Mouse (Mus musculus) adrenal gland (tissue): ENCODE measurements around the gene Agtpbp1.
"Not testable (repeated sequence)": the region's sequence is repeated elsewhere in the genome, so short reads cannot be mapped to it uniquely, and the experiment has no call there.

Source experiments
- intact Hi-C: fragments of 180-260 bp; cut with DNase I; formaldehyde crosslinking; loops from one replicate; pipeline ENCODE4 v1.15.1; 2025
- long read RNA-seq, 2 experiments: library from polyadenylated mRNA; unstranded; transcript quantifications; one replicate each; pipeline ENCODE4 v2.0.0; 2020; ENCODE audit warnings: borderline replicate concordance in 1 of 2; ENCODE audit not compliant: insufficient replicate concordance in 1 of 2

Gene Agtpbp1
- long read RNA-seq, experiment 1, full-length matches to known transcripts = 1 of 4 reads
- long read RNA-seq, experiment 1, partial matches to known transcripts = 2 of 4 reads
- long read RNA-seq, experiment 1, other reads (novel, unspliced or antisense) = 1 of 4 reads
- long read RNA-seq, experiment 2, partial matches to known transcripts = 1 of 3 reads
- long read RNA-seq, experiment 2, other reads (novel, unspliced or antisense) = 1 of 3 reads

DNA sequence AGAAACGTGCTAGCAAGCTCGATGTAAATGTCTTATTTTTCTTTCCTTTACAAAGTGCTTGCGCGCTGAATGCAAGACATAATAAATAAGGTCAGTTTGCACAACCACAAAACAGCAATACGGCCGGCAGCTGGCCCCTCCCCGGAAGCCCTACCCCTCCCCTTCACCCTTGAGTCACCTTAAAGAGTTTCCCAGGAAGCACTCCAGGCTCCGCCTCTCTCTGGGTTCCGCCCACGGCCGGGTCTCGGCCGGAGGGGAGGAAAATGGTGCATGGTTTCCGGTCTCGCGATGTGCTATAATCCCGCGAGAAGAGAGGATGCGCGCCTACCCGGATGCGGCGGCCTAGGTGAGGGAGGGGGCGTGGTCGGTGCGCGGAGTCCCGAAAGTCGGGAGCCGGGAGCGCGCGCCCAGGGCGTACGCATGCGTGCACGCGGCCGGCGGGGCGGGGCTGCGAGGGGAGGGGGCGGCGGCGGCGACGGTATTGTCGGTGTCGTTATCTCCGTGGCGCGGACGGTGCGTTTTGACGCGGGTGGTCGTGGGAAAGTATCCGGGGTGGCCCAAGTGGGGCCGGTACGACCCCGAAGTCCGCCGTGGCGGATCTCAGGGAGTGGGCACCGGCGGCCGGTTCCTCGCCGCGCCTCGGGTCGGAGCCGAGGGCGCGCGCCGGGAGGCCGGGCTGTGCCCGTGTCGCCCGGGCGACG, at the start of gene Agtpbp1, which contains the start of gene Naa35:
Gene Agtpbp1 (minus strand): TSS at position 281 of the 701 bp plus-strand sequence.
Gene Naa35 (plus strand): TSS at position 313 of the 701 bp plus-strand sequence.
- intact Hi-C loops = loop anchor here (1.0 to 5.0 kb wide), 2 partner anchors 29 to 182 kb away; partner anchors contain the start of gene Isca1

DNA sequence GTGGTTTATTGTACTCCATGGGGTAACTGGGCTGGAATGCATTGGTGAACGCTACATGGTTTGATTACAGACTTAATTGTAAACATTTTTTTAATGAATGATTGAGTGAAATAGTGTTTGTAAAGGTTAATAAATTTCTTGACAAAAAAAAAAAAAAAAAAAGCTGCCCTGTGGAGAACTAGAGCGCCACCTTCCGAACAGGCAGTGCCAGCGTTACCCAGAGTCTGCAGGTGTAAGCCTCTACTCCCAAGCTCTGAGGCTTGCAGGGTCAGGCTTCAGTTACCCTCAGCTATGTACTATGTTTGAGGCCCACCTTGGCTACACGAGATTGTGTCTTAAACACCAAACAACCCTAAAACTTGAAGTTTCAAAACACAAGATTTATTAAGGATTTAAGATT, 49.6 kb upstream of the Agtpbp1 start:
- intact Hi-C loops = no loop called here

- intact Hi-C loops = no loop called here
Measured at GRCm38 (mm10) chr13:59626739-59627138, 41.7 kb upstream of the Agtpbp1 start.

GRCm38 (mm10) chr13:59624903-59625302, 39.9 kb upstream of the Agtpbp1 start:
- intact Hi-C loops = loop anchor here (5.0 kb wide), 1 partner anchor 172 kb away; no protein-coding TSS in a partner anchor

DNA sequence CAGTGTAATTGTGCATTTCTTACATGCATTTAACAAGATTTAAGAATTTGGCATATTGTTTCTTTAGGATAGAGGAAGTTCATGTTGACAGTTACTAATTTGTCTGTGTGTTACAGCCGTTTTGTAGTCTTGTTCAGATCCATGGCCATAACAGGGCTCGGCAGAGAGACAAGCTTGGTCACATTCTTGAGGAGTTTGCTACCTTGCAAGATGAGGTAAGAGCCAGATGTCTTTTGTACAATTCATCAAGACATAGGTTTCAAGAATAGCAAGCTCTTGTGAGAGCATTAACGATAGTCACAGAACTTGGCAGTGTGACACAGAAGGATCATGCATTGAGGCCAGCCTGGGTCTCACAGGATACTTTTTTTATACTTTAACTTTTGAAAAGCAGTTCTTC, 39.4 kb upstream of the Agtpbp1 start:
- intact Hi-C loops = loop anchor here (5.0 kb wide), 1 partner anchor 173 kb away; no protein-coding TSS in a partner anchor

DNA sequence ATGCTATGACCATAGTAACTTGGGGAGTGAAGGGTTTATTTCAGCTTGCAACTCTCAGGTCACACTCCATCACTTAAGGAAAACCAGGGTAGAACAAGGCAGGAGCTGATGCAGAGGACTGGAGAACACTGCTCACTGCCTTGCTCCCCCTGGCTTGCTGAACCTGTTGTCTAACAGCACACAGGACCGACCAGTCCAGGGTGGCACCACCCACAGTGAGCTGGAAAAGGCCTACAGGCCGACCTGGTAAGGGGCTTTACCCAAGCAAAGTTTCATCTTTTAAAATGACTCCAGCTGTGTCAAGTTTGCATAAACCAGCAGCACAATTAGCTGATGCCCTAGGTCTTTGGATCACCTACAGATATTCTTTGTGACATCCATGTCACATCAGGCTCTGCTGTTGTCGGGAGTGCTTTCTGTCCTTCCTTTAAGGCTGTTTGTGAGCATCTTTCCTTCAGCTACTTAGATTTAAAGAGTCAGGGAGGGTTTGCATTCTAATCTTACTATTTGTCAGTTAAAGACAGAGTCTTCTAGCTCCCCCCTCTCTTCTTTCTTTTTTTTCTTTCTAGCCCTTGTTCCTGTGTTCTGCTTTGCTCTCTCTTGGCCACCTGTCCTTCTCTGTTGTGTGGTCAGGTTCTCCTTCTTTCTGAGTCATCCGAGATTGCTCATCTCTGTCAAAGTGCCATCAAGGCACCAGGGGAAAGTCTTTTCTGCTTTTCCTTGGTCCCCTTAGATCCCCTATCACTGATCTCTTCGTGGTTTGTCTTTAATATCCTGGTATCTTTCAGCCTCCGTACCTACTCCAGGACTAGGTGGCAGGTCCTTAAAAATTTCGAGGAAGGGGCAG, 36.8 kb upstream of the Agtpbp1 start:
- intact Hi-C loops = loop anchor here (5.0 kb wide), 1 partner anchor 175 kb away; no protein-coding TSS in a partner anchor

- intact Hi-C loops = loop anchor here (10.0 kb wide), 1 partner anchor 106 kb away; no protein-coding TSS in a partner anchor
Measured at GRCm38 (mm10) chr13:59618463-59618862, 33.4 kb upstream of the Agtpbp1 start.

DNA sequence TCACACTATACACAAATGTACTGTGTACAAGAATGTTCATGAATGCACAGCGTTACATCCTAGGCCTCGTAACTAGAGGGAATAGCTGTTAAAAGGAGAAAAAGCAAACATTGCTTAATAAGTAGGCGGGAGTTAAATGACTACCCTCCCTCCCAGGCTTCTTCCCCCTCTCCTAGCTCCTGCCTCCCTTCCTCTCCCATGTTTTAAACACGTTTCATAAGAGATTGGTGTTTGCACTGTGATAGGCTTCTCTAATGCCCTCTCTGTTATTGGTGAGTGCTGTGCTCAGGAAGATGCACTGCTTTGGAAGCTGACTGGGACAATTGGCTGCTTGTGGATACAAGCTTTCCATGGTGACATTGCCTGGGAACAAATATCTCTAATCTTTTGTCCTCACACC, 30.5 kb upstream of the Agtpbp1 start:
- intact Hi-C loops = loop anchor here (10.0 kb wide), 1 partner anchor 109 kb away; no protein-coding TSS in a partner anchor

DNA sequence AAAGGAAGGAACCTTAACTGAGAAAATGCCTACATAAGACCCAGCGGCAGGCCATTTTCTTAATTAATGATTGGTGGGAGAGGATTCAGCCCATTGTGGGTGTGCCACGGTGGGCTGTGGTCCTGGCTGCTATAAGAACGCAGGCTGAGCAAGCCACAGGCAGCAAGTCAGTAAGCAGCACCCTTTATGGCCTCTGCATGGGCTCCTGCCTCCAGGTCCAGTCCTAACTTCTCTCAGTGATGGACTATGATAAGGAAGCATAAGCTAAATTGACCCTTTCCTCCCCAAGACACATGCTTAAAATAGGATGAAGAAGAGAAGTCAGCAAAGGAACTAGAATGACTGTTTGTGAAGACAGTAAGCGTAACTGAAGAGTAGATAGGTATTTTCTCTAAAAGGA, 30.1 kb upstream of the Agtpbp1 start:
- intact Hi-C loops = loop anchor here (10.0 kb wide), 1 partner anchor 110 kb away; no protein-coding TSS in a partner anchor

GRCm38 (mm10) chr13:59613868-59614267, 28.8 kb upstream of the Agtpbp1 start:
- intact Hi-C loops = loop anchor here (10.0 kb wide), 1 partner anchor 111 kb away; no protein-coding TSS in a partner anchor

- intact Hi-C loops = loop anchor here (10.0 kb wide), 1 partner anchor 114 kb away; no protein-coding TSS in a partner anchor
Measured at GRCm38 (mm10) chr13:59610437-59610836, 25.4 kb upstream of the Agtpbp1 start.

DNA sequence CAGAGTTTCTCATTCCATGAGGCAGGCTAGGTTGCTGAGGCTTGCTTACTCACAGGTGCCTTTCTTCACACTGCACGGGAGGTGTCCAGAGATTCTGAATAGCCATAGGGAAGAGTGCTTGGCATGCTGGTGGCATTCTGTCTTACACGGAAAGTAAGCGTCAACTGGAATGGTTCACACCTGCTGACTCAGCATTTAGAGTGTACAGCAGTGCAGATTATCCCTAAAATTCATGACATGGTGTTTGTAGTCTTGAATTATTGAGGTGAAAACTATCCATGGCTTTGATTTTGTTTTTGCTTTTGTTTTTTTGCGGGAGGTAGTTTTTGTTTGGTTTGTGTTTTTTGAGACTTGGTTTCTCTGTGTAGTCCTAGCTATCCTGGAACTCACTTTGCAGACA, 24.9 kb upstream of the Agtpbp1 start:
- intact Hi-C loops = loop anchor here (10.0 kb wide), 1 partner anchor 115 kb away; no protein-coding TSS in a partner anchor

- intact Hi-C loops = no loop called here
Measured at GRCm38 (mm10) chr13:59605221-59605922, 20.3 kb upstream of the Agtpbp1 start.

DNA sequence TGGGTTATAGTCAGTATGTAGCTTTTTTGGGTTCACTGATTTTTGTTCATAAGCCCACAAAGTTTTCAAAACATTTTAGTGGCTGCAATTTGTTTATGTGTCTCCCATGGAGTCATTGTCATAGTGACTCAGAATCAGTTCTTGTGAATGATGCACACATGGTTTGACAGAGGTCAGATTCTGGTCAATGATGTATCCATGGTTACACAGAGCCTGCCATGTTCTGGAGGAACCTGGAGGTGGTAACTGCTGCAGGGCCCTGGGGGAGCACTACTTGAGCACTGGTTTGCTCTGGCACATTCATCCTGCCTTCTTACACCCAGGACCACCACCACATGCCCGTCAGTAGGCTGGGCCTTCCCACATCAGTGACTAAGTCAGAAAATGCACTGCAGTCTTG, 19.5 kb upstream of the Agtpbp1 start:
- intact Hi-C loops = no loop called here

- intact Hi-C loops = no loop called here
Measured at GRCm38 (mm10) chr13:59603096-59603495, 18.1 kb upstream of the Agtpbp1 start.

GRCm38 (mm10) chr13:59592630-59593029, 7.6 kb upstream of the Agtpbp1 start:
- intact Hi-C loops = no loop called here

DNA sequence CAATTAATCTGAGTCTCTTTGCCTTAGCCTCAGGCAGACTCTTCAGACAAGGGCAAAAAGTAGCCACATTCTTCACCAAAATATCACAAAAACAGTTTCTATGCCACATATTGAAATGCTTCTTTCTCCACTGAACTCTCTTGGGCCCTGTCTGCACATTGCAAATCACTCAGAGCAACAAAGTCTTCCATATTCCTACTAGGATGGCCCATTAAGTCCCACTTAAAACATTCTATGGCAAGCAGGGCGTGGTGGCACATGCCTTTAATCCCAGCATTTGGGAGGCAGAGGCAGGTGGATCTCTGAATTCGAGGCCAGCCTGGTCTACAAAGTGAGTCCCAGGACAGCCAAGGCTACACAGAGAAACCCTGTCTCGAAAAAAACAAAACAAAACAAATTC, 7.0 kb upstream of the Agtpbp1 start:
- intact Hi-C loops = not testable (repeated sequence)

GRCm38 (mm10) chr13:59590691-59591090, 5.7 kb upstream of the Agtpbp1 start:
- intact Hi-C loops = no loop called here

DNA sequence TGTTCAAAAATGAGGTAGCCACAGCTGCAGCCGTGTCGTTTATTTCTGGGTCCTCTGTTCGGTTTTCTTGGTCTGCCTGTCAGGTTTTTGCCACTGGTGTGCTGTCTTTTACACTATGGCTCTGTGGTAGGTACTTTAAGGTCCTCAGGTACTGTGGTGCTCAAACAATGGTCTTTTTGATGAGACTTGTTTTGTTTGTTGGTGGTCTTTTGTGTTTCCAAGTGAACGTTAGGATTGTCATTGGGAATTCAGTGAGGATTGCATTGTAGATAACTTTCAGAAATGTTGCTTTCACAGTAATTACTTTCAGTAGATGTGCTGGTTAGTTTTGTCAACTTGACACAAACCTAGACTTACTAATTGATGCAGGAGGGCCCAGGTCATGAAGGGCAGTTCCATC, 4.6 kb upstream of the Agtpbp1 start:
- intact Hi-C loops = loop anchor here (5.0 kb wide), 1 partner anchor 178 kb away; the partner anchor contains the start of gene Isca1

- intact Hi-C loops = loop anchor here (5.0 kb wide), 1 partner anchor 180 kb away; the partner anchor contains the start of gene Isca1
Measured at GRCm38 (mm10) chr13:59587201-59587600, 2.2 kb upstream of the Agtpbp1 start.
